Mouse (Mus musculus) neural tube, embryonic 12.5 days (tissue): ENCODE data around the gene Tent4a. TPM values are rescaled to one million over a fixed set of nuclear protein-coding genes. Genes with fewer than 3 reads are reported as not detected.

Experiments
- ATAC-seq: fragments of 200-750 bp; cut with Nextera tagmentation; 2 replicates; pipeline ENCODE4 v1.8.0; 2017; ENCODE audit warnings: low read depth, mild to moderate bottlenecking, moderate TSS enrichment, moderate library complexity; ENCODE audit not compliant: low FRiP score
- H3K27ac ChIP-seq: fragments of 300-500 bp; sonication (generic); 2 replicates; pipeline ENCODE4 v1.5.1; 2016
- H3K27me3 ChIP-seq: fragments of 300-500 bp; sonication (generic); replicated peaks from 2 replicates; pipeline ENCODE4 v1.6.1; 2016; ENCODE audit warnings: mild to moderate bottlenecking
- H3K36me3 ChIP-seq: fragments of 300-500 bp; sonication (generic); 2 replicates; pipeline ENCODE4 v1.6.1; 2016; ENCODE audit warnings: mild to moderate bottlenecking
- H3K4me1 ChIP-seq: fragments of 300-500 bp; sonication (generic); 2 replicates; pipeline ENCODE4 v1.6.1; 2016
- H3K4me2 ChIP-seq: fragments of 300-500 bp; sonication (generic); replicated peaks from 2 replicates; pipeline ENCODE4 v1.6.1; 2016; ENCODE audit warnings: mild to moderate bottlenecking
- H3K4me3 ChIP-seq: fragments of 300-500 bp; sonication (generic); 2 replicates; pipeline ENCODE4 v1.5.1; 2016
- H3K9ac ChIP-seq: fragments of 300-500 bp; sonication (generic); 2 replicates; pipeline ENCODE4 v1.6.1; 2016; ENCODE audit warnings: mild to moderate bottlenecking
- H3K9me3 ChIP-seq: fragments of 300-500 bp; sonication (generic); 2 replicates; pipeline ENCODE4 v1.6.1; 2016; ENCODE audit warnings: mild to moderate bottlenecking
- WGBS: fragments of 180-500 bp; shearing (Covaris S2); methylation state at CpG from one replicate; pipeline ENCODE4 v1.1.7; 2016; 5-methylcytosine and 5-hydroxymethylcytosine counted together
- polyA plus RNA-seq: library from polyadenylated mRNA; unstranded; fragments of >200 nt; fragmentation: Nextera tagmentation; extraction: Ambion mirVana; gene quantifications from 2 replicates; pipeline ENCODE4 v1.2.1, GENCODE M21; 2016

Gene Tent4a
- polyA plus RNA-seq, 1 experiment from 2014 or later, result 8.2 TPM

- H3K27me3 ChIP-seq, result no peaks in the 10 kb centered on the region
- H3K27ac ChIP-seq, result no peak overlapping the region
- H3K9me3 ChIP-seq, result no peaks in the 10 kb centered on the region
- ATAC-seq, result no peak
- peaks cover 11% of the 10 kb centered on the region for H3K36me3 ChIP-seq
- peak overlapping the region; percentile 92 for H3K9ac ChIP-seq
- 87% methylated on average over 6 of the region's 6 CpGs for WGBS
- H3K4me2 ChIP-seq, result peak overlapping the region; percentile 87
- H3K4me3 ChIP-seq, result no peak overlapping the region
- H3K4me1 ChIP-seq, result peaks cover 71% of the 10 kb centered on the region
Measured at GRCm38 (mm10) chr13:69530951-69531350, 3.5 kb downstream of the Tent4a start.

- no peak for ATAC-seq
- H3K9ac ChIP-seq, result peak overlapping the region; percentile 92; the same call in 1 of the 2 replicates
- H3K27ac ChIP-seq, result no peak overlapping the region
- no peak overlapping the region for H3K4me3 ChIP-seq
- no peaks in the 10 kb centered on the region for H3K9me3 ChIP-seq
- peaks cover 11% of the 10 kb centered on the region for H3K36me3 ChIP-seq
- peaks cover 69% of the 10 kb centered on the region for H3K4me1 ChIP-seq
- WGBS, result 83% methylated on average over 3 of the region's 3 CpGs
- no peaks in the 10 kb centered on the region for H3K27me3 ChIP-seq
- peak overlapping the region; percentile 87 for H3K4me2 ChIP-seq
Measured at GRCm38 (mm10) chr13:69530156-69530555, 4.3 kb downstream of the Tent4a start.

- no peaks in the 10 kb centered on the region for H3K9me3 ChIP-seq
- peaks cover 85% of the 10 kb centered on the region for H3K4me1 ChIP-seq
- H3K27ac ChIP-seq, result no peak overlapping the region
- H3K36me3 ChIP-seq, result peaks cover 11% of the 10 kb centered on the region
- no peak overlapping the region for H3K9ac ChIP-seq
- H3K27me3 ChIP-seq, result no peaks in the 10 kb centered on the region
- no peak for ATAC-seq
- WGBS, result 81% methylated on average over 7 of the region's 7 CpGs
- H3K4me2 ChIP-seq, result no peak overlapping the region
- H3K4me3 ChIP-seq, result no peak overlapping the region
Measured at GRCm38 (mm10) chr13:69528531-69528930, 5.9 kb downstream of the Tent4a start.

- Histone ChIP-seq H3K9ac (0 out of 2 replicates have a peak overlapping the region, but pooled peaks have one; percentile 17), H3K27ac (no peak overlapping the region), H3K9me3 (no peaks in the 10 kb centered on the region), H3K4me2 (no peak overlapping the region), H3K4me1 (peaks cover 85% of the 10 kb centered on the region), H3K27me3 (no peaks in the 10 kb centered on the region), H3K4me3 (no peak overlapping the region), H3K36me3 (peaks cover 11% of the 10 kb centered on the region)
- ATAC-seq, result no peak
- 61% methylated on average over 4 of the region's 4 CpGs for WGBS
Measured at GRCm38 (mm10) chr13:69525867-69526266, 8.6 kb downstream of the Tent4a start.

- WGBS, result 69% methylated on average over 2 of the region's 2 CpGs
- H3K27me3 ChIP-seq, result no peaks in the 10 kb centered on the region
- H3K4me1 ChIP-seq, result peaks cover 85% of the 10 kb centered on the region
- no peaks in the 10 kb centered on the region for H3K9me3 ChIP-seq
- no peak for ATAC-seq
- no peak overlapping the region for H3K4me3 ChIP-seq
- no peak overlapping the region for H3K4me2 ChIP-seq
- H3K36me3 ChIP-seq, result 0 out of 2 replicates have a peak, but pooled peaks cover under 1% of the 10 kb centered on the region
- 0 out of 2 replicates have a peak overlapping the region, but pooled peaks have one; percentile 13 for H3K9ac ChIP-seq
- H3K27ac ChIP-seq, result no peak overlapping the region
Measured at GRCm38 (mm10) chr13:69524158-69524530, 10.3 kb downstream of the Tent4a start.

- H3K9ac ChIP-seq, result no peak overlapping the region
- 55% methylated on average over 14 of the region's 14 CpGs for WGBS
- H3K4me3 ChIP-seq, result no peak overlapping the region
- H3K27me3 ChIP-seq, result no peaks in the 10 kb centered on the region
- H3K4me1 ChIP-seq, result peaks cover 82% of the 10 kb centered on the region
- no peak overlapping the region for H3K27ac ChIP-seq
- H3K9me3 ChIP-seq, result no peaks in the 10 kb centered on the region
- H3K4me2 ChIP-seq, result no peak overlapping the region
- no peaks in the 10 kb centered on the region for H3K36me3 ChIP-seq
- ATAC-seq, result no peak
Measured at GRCm38 (mm10) chr13:69523444-69524157, 10.8 kb downstream of the Tent4a start.

GRCm38 (mm10) chr13:69522161-69522791 lies 12.1 kb downstream of the Tent4a start:
- Histone ChIP-seq H3K36me3 (no peaks in the 10 kb centered on the region), H3K9me3 (no peaks in the 10 kb centered on the region), H3K9ac (no peak overlapping the region), H3K27me3 (no peaks in the 10 kb centered on the region), H3K4me1 (peaks cover 69% of the 10 kb centered on the region), H3K4me2 (no peak overlapping the region), H3K27ac (no peak overlapping the region), H3K4me3 (no peak overlapping the region)
- no peak for ATAC-seq
- WGBS, result 95% methylated on average over 1 of the region's 1 CpGs

GRCm38 (mm10) chr13:69519137-69519536 lies 15.3 kb downstream of the Tent4a start:
- Histone ChIP-seq H3K27me3 (no peaks in the 10 kb centered on the region), H3K9me3 (no peaks in the 10 kb centered on the region), H3K4me3 (no peak overlapping the region), H3K9ac (no peak overlapping the region), H3K4me1 (peaks cover 41% of the 10 kb centered on the region), H3K4me2 (no peak overlapping the region), H3K36me3 (no peaks in the 10 kb centered on the region), H3K27ac (no peak overlapping the region)
- no peak for ATAC-seq
- WGBS, result 80% methylated on average over 6 of the region's 6 CpGs

- Histone ChIP-seq H3K4me3 (no peak overlapping the region), H3K9ac (no peak overlapping the region), H3K27me3 (no peaks in the 10 kb centered on the region), H3K4me1 (peaks cover 24% of the 10 kb centered on the region), H3K36me3 (peaks cover 8% of the 10 kb centered on the region; the same call in 1 of the 2 replicates), H3K4me2 (no peak overlapping the region), H3K27ac (no peak overlapping the region), H3K9me3 (no peaks in the 10 kb centered on the region)
- 89% methylated on average over 6 of the region's 6 CpGs for WGBS
- ATAC-seq, result no peak
Measured at GRCm38 (mm10) chr13:69517445-69517844, 17.0 kb downstream of the Tent4a start.

- 89% methylated on average over 3 of the region's 3 CpGs for WGBS
Measured at GRCm38 (mm10) chr13:69515091-69515490, 19.3 kb downstream of the Tent4a start.

GRCm38 (mm10) chr13:69509391-69510244 lies 24.8 kb downstream of the Tent4a start:
- Histone ChIP-seq H3K4me1 (no peaks in the 10 kb centered on the region), H3K9me3 (no peaks in the 10 kb centered on the region), H3K27ac (no peak overlapping the region), H3K4me2 (no peak overlapping the region), H3K36me3 (peaks cover 72% of the 10 kb centered on the region), H3K4me3 (no peak overlapping the region), H3K27me3 (no peaks in the 10 kb centered on the region), H3K9ac (no peak overlapping the region)
- WGBS, result 70% methylated on average over 9 of the region's 9 CpGs
- ATAC-seq, result peak; percentile 71

More at GRCm38 (mm10) chr13:69515091-69515490, 19.3 kb downstream of the Tent4a start:
- 0 out of 2 replicates have a peak, but pooled peaks cover 7% of the 10 kb centered on the region for H3K4me1 ChIP-seq
- H3K4me3 ChIP-seq, result no peak overlapping the region
- peaks cover 28% of the 10 kb centered on the region for H3K36me3 ChIP-seq
- no peaks in the 10 kb centered on the region for H3K27me3 ChIP-seq
- H3K9me3 ChIP-seq, result no peaks in the 10 kb centered on the region
- H3K9ac ChIP-seq, result no peak overlapping the region
- H3K4me2 ChIP-seq, result no peak overlapping the region
- H3K27ac ChIP-seq, result no peak overlapping the region
- ATAC-seq, result no peak

- 98% methylated on average over 3 of the region's 3 CpGs for WGBS
- Histone ChIP-seq H3K4me2 (no peak overlapping the region), H3K4me1 (no peaks in the 10 kb centered on the region), H3K27me3 (no peaks in the 10 kb centered on the region), H3K36me3 (peaks cover 84% of the 10 kb centered on the region), H3K27ac (no peak overlapping the region), H3K9ac (no peak overlapping the region), H3K9me3 (no peaks in the 10 kb centered on the region), H3K4me3 (no peak overlapping the region)
- no peak for ATAC-seq
Measured at GRCm38 (mm10) chr13:69507666-69508065, 26.8 kb downstream of the Tent4a start.
